Mouse (Mus musculus): ENCODE data around the gene B3gnt3.
"Not testable (repeated sequence)": the region's sequence is repeated elsewhere in the genome, so short reads cannot be mapped to it uniquely, and the experiment has no call there.

Gene B3gnt3

DNA sequence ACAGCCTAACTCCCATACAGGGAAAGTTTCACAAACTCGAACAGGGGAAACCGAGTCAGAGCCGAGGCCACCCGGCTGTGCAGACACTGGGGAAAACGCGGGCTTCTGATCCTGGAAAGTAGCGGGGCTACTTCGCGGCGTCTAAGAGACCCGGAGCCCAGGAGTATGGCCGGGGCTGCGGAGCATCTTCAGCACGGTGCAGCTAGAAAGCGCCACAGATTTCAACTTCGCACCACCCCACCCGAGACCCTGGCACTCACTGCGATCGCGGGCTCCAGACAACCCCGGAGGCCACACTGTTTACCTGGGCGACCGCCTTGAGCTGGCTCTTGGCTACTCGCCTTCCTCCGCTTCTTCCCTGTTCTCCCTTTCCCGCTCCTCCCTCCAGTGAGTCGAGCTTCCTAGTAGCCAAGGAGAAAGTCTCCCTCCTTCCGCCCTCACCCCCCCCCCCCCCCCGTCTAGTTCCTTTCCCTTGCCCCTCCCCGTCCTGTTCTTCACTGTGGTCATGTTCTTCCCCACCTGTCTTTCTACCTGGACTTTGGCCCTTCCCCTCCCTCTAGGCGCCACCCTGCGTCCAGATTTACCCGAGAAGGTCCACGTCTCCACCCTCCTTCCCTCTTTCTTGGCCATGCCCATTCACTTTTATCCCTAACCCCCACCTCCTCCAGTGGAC, at the start of gene B3gnt3:
B3gnt3 (minus strand) TSS at position 376 of the 673 bp plus-strand sequence.
- CTCF ChIA-PET: interaction anchor here (0.6 to 0.7 kb wide), 2 partner anchors 28 to 144 kb away, joined by 4 to 24 read pairs; no protein-coding TSS in a partner anchor

DNA sequence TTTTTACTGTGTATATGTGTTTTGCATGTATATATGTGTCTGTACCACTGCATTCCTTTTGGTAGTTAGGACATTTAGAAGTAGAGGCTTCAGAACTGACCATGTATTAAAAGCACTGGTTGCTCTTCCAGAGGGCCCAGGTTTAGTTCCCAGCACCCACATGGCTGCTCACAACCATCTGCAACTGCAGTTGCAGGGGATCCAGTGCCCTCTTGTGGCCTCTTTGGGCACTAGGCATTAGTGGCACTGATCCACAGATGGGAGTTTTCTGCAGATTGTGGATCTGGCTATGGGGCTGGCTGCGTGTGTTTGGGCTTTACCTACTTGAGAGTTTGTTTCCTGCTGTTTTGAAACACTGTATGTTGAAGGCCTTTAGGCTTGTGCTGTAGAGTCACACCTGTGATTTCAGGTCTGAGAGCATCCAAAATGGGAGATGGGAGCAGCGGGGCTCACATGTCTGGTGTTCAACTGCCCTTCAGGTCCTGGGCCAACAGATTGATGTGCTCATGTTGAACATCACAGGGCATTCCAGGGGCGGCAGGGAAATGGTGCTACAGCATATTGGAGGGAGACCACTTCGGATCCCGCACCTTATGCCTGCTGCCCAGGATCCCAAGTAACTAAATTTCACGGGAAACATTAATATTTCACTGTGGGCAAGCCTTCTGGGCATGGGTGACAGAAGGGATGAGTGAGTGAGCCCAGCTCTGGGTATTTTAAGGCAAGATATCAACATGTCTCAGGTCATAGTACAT, 47.9 kb upstream of the B3gnt3 start:
- CTCF ChIA-PET: interaction anchor here (0.6 kb wide), 1 partner anchor 105 kb away, joined by 9 read pairs; no protein-coding TSS in a partner anchor

DNA sequence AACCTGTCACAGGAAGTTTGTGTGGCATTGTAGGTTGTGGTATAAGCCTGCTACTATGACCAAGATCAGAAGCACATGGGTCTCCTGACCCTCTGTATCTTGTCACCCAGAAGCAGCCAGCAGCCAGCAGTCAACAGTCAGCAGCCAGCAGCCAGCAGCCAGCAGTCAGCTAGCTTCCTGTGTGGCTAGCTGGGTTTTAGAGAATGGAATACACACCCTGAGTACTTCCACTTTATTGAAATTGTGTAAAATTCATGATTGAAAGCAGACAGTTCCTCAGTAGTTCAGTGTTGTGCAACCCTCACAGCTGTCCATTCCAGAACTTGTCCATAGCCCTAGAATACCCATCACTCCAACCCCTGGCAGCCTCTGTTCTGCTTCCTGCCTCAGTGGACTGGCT, 45.5 kb upstream of the B3gnt3 start:
- CTCF ChIA-PET: not testable (repeated sequence)

DNA sequence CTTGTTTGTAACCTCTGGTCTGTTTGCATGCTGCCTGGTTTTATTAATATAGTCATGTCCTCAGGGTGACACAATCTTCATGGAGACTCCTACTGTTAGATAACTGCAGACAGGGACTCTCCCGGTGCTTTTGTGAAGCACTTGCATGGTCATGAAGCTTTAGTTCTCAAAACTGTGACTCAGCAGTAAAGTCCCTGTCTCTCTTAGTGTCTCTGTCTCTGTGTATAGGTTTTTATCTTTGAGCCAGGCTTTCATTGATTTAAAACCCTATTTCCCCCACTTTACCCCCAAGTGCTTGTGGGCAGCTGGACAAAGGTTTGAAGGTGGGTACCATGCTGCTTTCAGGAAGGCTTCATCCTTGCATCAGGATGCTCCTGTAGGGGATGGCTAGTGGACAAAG, 43.7 kb upstream of the B3gnt3 start:
- CTCF ChIA-PET: no interaction called here

DNA sequence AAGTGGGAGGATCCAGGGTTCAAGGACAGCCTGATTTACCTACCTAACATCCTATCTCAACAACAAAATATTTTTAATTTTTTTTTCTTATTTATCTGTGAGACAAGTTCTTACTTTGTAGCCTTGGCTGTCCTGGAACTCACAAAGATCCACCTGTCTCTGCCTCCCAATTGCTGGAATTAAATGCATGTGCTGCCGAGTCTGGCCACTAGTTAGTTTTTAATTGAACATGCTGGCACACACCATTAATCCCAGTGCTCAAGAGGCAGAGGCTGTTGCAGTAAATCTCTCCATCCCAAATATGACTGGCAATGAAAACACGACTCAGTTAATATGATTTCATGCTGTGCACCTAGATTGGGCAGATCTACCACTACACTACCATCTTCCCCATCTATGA, 41.2 kb upstream of the B3gnt3 start:
- CTCF ChIA-PET: no interaction called here

DNA sequence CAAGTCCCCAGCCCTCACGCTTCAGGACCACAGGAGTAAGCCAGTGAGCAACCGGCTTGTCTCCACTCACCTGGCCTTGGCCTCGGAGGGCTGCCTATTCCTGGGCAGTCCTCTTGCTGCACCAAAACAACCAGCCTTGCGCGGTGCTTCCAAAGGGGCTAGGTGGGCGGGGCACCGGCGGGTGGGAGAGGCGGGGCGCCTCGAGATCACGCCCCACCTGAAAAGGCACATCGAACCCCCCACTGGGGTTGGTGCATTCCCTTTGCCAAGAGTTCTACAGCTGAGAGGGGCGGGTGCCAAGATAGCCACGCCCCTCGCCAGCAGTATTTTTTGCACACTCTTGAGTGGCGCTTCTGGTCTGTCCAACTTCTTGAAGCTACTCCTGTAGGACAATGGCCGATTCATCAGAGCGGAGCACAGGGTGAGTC, 40.1 kb upstream of the B3gnt3 start:
- CTCF ChIA-PET: no interaction called here

DNA sequence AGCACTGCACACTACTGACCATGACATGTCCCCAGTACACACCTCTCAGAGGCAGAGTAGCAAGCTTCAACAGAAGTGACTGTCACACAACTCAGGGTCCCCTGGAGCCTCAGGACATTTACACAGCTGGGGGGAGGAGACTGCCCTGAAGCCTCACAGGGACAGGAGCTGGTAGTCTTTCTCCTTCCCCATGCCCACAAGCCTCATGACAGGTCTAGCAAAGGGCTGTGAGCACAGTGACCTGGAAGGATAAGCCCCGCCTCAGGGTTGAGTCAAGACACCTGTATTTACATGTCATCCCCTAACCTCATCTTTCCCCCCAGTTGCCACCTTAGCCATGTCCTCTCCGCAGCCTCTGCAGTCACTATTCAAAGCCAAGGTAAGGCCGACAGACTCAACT, 39.6 kb upstream of the B3gnt3 start:
- CTCF ChIA-PET: no interaction called here

DNA sequence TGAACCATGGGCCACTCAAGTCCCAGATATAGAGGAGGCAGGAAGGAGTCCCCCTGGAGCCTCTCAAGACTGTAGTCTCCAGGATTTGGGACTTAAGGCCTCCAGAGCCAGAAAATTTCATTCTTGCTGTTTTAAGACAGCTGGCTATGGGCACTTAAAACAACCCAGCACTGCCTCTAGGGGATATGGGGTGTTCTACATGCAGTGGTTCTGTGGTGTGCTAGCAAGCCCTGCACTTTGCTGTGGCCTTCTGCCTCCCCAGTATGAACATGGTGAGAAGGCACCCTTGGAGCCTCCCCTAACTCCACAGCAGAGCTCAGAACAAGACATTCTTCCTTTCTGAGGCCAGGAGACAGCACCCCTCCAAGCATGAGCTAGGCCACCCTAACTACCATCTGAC, 36.7 kb upstream of the B3gnt3 start:
- CTCF ChIA-PET: interaction anchor here (0.6 kb wide), 1 partner anchor 1001 kb away, joined by 3 read pairs; no protein-coding TSS in a partner anchor

DNA sequence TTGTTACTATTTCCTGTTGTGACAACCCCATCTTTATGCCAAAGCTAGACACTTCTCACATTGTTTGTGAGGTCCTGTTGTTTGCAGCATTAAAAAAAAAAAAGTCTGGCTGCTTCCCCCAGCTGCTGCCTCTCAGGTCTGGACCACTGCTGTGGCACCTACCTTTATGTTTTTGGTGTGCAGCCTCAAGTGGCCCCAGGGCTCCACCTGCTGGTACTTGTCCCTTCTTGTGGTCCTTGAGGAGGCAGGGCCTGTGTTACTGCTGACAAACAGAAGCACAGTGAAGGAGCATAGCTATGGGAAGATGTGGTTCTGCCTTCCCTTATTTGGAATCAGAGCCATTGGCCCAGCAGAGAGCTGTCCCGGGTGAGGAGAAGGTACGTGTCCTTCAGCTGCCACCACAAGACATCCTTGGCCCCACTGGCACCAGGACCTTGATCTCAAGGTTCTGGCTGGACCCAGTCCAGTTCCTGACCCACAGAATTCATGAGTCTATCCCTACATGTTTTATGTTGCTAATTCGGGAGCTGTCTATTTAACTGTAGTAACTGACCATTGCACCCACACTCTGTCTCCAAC, 30.2 kb upstream of the B3gnt3 start:
- CTCF ChIA-PET: interaction anchor here (1.6 kb wide), 2 partner anchors 22 to 24 kb away, joined by 7 to 8 read pairs; no protein-coding TSS in a partner anchor

DNA sequence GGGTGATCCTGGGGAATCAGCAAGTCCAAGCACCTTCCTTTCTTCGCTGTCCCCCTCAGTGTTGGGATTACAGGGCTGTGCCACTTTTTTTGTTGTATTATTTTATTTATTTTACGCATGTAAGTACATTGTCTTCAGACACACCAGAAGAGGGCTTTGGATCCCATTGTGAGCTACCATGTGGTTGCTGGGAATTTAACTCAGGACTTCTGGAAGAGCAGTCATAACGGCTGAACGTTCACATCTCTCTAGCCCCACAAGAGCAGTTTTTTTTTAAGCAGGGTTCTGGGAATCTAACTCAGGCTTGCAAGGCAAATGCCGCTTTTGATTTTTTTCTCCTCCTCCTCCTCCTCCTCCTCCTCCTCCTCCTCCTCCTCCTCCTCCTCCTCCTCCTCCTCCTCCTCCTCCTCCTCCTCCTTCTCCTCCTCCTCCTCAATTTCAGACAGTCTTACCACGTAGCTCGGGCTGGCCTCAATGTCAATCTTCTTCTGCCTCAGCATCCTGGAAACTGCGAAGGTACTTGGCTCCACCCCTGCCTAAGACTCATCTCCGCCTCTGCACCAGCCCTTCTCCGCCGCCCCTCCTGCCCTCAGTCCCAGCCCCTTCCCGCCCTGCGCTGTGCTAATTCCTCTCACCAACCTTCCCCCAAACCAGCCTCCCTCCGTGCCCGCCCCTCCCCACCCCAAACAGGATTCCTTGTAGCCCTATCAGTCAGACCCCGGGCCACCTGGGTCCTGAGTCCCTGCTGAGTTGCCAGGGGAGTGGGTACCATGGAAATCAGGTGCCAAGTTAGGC, 27.4 kb upstream of the B3gnt3 start:
- CTCF ChIA-PET: interaction anchor here (0.7 to 1.4 kb wide), 2 partner anchors 27 to 290 kb away, joined by 6 to 9 read pairs; no protein-coding TSS in a partner anchor

DNA sequence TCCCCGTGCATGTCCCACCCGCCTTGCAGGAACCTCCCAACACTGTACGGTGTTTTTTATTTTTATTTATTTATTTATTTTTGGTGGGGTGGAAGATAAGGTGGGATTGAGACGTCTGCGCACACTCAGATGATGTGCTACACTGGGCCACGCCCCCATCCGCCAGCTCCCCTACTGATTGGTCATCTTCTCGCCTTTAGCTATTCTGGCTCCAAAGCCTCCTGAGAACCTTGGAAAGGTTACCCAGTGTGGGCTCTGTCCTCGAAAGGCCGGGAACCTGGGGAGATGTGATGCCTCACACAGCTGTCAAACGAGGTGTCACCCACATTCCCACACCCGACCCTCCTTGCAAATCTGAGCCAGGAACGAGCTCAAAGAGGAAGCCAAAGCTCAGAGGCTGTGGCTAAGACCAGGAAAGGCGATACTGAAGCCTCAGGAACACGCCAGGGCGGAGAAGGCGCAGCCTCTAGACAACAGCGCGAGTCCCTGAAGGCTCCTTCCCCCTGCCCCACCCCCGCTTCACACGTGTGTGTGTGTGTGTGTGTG, 26.7 kb upstream of the B3gnt3 start:
- CTCF ChIA-PET: interaction anchor here (1.4 kb wide), 1 partner anchor 26 kb away, joined by 6 read pairs; no protein-coding TSS in a partner anchor

DNA sequence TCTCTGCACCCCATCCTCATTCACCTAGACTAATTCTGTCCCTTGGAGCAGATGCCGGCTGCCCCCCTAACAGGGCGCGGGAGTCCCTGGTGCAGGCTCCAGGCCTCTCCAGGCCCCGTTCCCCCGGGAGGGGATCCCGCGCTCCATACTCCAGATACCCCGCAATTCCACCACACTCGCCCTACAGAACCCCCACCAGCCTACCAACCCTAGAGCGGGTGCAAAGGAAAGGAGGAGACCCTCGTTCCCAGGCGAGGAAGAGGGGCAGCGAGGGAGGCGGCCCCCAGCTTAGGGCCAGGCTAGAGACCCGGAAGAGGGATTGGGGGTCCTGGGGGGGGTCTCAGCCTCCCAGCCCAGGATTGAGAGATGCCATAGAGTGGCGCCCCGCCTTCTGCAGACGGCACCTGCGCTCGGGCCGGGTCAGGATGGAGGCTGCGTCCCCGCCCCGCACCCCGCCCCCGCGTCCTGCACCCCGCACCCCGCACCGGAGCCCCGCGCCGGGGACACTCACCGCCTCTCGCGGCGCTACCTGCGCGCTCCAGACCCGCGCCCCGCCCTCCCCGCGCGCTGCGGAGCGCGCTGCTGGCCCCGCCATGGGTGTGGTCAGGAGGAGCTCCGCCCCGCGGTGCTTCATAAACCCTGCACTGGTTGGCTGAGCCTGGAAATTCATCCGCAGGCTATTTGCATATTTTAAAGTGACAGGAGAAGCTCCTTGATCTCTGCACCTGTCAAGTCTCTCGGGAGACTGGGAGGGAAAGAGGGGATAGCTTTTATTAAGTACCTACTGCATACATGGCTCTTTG, 23.7 kb upstream of the B3gnt3 start, which contains the start of gene Fcho1:
Fcho1 (minus strand) TSS at position 595 of the 803 bp plus-strand sequence.
- CTCF ChIA-PET: no interaction called here

DNA sequence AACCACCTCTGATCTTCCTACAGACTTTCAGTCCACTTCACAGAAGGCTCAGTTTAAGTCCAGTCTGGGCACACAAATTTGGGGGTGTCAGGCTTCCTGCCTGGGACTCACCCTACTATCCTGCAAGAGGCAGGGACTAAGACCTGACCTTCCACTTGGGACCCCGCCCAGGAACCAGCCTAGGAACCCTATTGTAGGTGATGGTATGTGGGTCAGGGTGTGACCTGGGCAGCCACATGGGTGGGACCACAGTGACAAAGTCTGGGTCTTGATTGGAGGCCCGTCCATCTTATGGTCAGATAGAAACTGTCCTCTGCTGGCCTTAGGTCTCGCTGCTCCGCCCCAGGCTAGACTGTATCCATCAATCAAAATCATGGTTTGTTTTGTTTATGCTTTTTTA, 22.8 kb upstream of the B3gnt3 start:
- CTCF ChIA-PET: interaction anchor here (1.0 kb wide), 1 partner anchor 22 kb away, joined by 3 read pairs; no protein-coding TSS in a partner anchor

DNA sequence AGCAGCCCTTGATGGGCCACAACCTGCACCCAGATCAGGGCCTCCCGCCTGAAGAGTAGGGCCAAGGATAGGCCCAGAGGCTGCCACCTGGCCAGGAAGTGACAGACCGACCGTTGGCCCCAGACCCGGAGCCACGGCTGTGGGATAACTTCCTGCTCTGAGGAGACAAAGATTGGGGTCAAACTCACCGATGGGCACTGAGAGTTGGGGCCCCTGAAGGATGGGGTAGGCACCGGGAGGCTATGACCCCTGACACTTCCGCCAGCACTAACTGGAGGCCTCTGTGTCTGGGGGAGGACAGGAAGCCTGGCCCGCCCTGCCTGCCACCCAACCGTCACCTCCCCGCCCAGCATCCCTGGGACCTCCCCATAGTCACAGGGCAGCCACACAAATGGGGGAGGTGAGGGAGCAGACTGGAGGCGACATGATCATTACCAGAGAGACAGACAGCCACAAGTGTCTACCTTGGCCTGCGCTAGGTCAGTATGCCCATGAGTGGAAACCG, 21.5 kb upstream of the B3gnt3 start:
- CTCF ChIA-PET: no interaction called here

DNA sequence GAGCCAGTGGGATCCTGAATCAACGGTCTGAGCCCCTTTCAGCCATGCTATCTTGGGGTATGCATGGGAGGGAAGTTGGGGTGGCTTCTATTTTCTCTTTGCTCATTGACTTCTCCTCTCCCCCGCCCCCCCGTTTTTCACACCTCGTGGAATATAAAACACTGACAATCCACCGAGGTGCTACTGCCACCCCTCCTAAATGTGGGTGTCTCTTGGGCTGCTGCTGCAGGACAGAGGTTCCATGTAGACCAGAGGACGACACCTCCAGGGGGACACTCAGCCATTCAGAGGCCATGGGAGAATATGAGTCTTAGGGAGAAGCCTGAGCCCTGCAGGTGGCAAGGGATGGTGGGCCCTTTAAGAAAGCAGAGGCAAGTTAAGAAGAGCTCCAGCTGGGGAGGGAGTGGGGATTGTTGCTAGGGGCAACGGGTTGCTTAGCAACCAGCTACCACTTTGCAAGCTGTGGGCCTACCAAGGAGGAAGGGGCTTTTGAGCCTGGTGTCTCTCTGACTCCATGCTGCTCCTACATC, 18.4 kb upstream of the B3gnt3 start:
- CTCF ChIA-PET: no interaction called here

DNA sequence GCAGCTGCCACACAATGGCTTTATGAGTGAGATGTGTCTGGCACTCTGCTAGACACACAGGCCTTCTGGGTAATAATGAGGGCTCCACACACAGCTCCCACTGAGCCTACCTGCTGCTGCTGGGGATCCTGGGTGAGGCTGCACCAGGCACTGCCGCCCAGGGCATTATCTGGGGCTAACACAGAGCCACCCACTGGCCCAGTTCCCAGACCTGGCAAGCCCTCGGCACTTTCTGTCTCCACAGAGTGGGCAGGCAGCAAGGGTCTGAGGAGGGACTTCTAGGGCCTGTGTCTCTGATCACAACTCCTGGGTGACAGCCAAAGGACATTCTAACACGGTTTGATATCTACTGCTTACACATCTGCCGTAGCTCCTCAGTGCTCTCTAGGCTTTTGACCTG, 17.6 kb upstream of the B3gnt3 start:
- CTCF ChIA-PET: no interaction called here

DNA sequence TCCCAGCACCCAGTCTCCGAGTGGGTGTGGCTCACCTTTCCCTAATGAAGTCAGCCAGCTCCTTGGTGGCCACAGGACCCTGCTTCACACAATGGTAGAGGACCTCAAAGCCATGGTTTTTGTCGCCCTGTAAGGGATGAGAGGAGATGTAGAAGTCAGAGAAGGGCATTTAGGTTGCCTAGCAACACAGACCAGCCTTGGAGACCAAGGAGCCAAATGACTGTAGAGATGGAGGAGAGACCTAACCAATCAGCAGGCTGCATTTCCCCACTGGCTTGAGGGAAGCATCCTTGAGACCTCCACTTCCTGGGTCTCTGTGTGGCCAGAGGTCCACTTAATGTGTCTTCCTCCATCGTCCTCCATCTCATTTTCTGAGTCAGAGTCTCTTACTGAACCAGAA, 16.7 kb upstream of the B3gnt3 start:
- CTCF ChIA-PET: no interaction called here

DNA sequence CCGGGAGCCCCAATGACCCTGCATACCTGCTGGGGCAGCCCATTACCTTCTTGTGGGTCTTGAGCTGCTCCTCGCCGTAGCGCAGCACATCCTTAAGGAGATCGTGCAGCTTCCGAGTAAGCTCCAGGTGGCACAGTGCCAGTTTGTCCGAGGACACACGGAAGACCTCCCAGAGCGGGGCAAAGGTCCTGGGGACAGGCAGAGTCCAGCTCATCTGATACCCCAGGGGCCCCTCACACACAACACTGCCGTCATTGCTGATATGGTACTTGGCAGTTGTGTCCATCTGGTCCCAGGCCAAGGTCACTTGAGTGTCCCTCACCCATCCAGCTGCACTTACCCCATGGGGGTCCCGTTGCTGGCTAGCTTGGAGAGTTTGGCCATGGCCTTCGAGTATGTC, 15.5 kb upstream of the B3gnt3 start:
- CTCF ChIA-PET: interaction anchor here (1.2 kb wide), 1 partner anchor 9 kb away, joined by 3 read pairs; no protein-coding TSS in a partner anchor

DNA sequence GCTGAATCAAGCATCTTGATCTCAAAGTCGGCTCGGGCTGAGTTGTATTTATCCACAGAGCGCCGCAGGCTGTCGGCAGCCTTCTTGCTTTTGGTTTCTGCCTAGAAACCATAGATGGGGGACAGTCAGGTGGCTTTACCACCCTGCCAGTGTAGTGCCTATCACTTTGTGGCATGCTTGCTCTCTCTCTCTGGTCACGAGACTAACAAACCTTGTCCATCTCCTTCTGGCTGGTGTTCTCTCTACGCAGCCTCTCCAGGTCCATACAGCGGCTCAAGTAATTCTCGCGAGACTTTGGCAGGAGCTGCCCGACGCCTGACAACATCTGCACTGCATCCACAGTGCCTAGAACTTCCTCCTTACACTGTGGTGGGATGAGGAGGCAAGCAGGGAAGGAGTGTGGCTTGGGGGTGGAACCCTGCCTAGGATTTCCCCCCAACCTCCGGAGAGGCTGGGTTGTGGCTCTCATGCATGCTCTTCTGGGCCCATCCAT, 15.0 kb upstream of the B3gnt3 start:
- CTCF ChIA-PET: interaction anchor here (1.2 kb wide), 1 partner anchor 8 kb away, joined by 3 read pairs; no protein-coding TSS in a partner anchor

DNA sequence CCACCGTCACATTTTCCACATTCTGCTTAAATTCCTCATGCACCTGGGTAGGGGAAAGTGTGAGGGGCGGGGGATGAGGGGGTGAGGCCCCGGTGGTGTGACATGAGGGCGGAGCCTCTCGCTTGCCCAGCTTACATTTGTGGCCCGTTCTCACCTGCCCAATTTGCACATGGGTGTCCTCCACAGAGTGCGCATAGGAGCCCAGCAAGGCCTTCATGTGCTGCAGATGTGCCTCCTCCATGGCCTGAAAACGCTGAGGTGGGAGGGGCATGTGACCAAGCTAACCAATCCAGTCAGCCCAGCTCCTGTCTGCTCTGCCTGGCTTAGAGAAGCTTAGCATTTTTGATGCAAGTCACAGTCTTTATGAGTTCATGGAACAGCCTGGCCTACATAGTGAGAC, 13.9 kb upstream of the B3gnt3 start:
- CTCF ChIA-PET: no interaction called here

Data from spleen, embryonic (tissue).